Mouse (Mus musculus) forebrain, postnatal 0 days (tissue): ENCODE results near the gene Mtg1. TPM values are rescaled to one million over a fixed set of nuclear protein-coding genes. Genes with fewer than 3 reads are reported as not detected.

ENCODE experiments used
- ATAC-seq: fragments of 200-750 bp; cut with Nextera tagmentation; 2 replicates; pipeline ENCODE4 v1.8.0; 2017; ENCODE audit warnings: mild to moderate bottlenecking, moderate library complexity
- DNase-seq: peaks from one replicate; pipeline ENCODE4 v3.0.0-alpha.2; 2015
- H3K27ac ChIP-seq: fragments of 300-500 bp; sonication (generic); 2 replicates; pipeline ENCODE4 v1.5.1; 2014; ENCODE audit warnings: low read depth, mild to moderate bottlenecking, antibody characterized with exemption, low read length, moderate library complexity, mixed read lengths
- H3K27me3 ChIP-seq: fragments of 300-500 bp; sonication (generic); 2 replicates; pipeline ENCODE4 v1.6.1; 2014; ENCODE audit warnings: mild to moderate bottlenecking, low read length, mixed read lengths; ENCODE audit not compliant: insufficient read depth
- H3K36me3 ChIP-seq: fragments of 300-500 bp; sonication (generic); 2 replicates; pipeline ENCODE4 v1.6.1; 2014; ENCODE audit warnings: mild to moderate bottlenecking, moderate library complexity; ENCODE audit not compliant: insufficient read depth
- H3K4me1 ChIP-seq: fragments of 300-500 bp; sonication (generic); 2 replicates; pipeline ENCODE4 v1.6.1; 2014; ENCODE audit warnings: antibody characterized with exemption; ENCODE audit not compliant: insufficient read depth
- H3K4me2 ChIP-seq: fragments of 300-500 bp; sonication (generic); 2 replicates; pipeline ENCODE4 v1.6.1; 2014; ENCODE audit warnings: low read depth, mild to moderate bottlenecking, moderate library complexity
- H3K4me3 ChIP-seq: fragments of 300-500 bp; sonication (generic); 2 replicates; pipeline ENCODE4 v1.5.1; 2014; ENCODE audit warnings: low read depth, low read length, mixed read lengths
- H3K9ac ChIP-seq: fragments of 300-500 bp; sonication (generic); 2 replicates; pipeline ENCODE4 v1.6.1; 2014; ENCODE audit warnings: mild to moderate bottlenecking
- H3K9me3 ChIP-seq: fragments of 300-500 bp; sonication (generic); 2 replicates; pipeline ENCODE4 v1.6.1; 2016; ENCODE audit warnings: low read length
- CTCF ChIP-seq: sonication (generic); IDR thresholded peaks from 2 replicates; pipeline ENCODE4 v1.5.1; 2016; ENCODE audit warnings: antibody characterized with exemption, control low read depth, low read depth
- WGBS: fragments of 180-500 bp; shearing (Covaris S2); extraction: QIAGEN DNeasy Blood & Tissue Kit; methylation state at CpG from one replicate; pipeline ENCODE4 v1.1.7; 2014; 5-methylcytosine and 5-hydroxymethylcytosine counted together
- polyA plus RNA-seq: library from polyadenylated mRNA; unstranded; fragments of >200 nt; fragmentation: Nextera tagmentation; extraction: Ambion mirVana; gene quantifications from 2 replicates; pipeline ENCODE4 v1.2.1, GENCODE M21; 2015
- total RNA-seq: library from RNA; depleted of rRNA; stranded (reverse); fragments of >200 nt; gene quantifications from 2 replicates; pipeline ENCODE4 v1.2.3, GENCODE M21; 2014; rRNA removed

The Mtg1 gene
- total RNA-seq (14.2 and 15.0 TPM in 2 replicates), polyA plus RNA-seq (33.7 and 35.8 TPM in 2 replicates)

GRCm38 (mm10) chr7:140137135-140138020, at the start of gene Mtg1:
Mtg1 (plus strand) TSS chr7:140137564.
- no peaks in the 10 kb centered on the region for H3K27me3 ChIP-seq
- H3K9me3 ChIP-seq: no peaks in the 10 kb centered on the region
- no peaks in the 10 kb centered on the region for H3K36me3 ChIP-seq
- peak within 1 kb of the TSS; percentile 70 for H3K4me3 ChIP-seq
- peak within 1 kb of the TSS; percentile 81 for H3K9ac ChIP-seq
- 2% methylated on average over 39 of the region's 39 CpGs for WGBS
- ATAC-seq (peak; percentile 99), DNase-seq (peak; percentile 98)
- H3K4me1 ChIP-seq: peaks cover 4% of the 10 kb centered on the region; the same call in 1 of the 2 replicates
- H3K4me2 ChIP-seq: peak within 1 kb of the TSS; percentile 79
- peak within 1 kb of the TSS; percentile 89 for H3K27ac ChIP-seq
- TF ChIP-seq CTCF: no peak

DNA sequence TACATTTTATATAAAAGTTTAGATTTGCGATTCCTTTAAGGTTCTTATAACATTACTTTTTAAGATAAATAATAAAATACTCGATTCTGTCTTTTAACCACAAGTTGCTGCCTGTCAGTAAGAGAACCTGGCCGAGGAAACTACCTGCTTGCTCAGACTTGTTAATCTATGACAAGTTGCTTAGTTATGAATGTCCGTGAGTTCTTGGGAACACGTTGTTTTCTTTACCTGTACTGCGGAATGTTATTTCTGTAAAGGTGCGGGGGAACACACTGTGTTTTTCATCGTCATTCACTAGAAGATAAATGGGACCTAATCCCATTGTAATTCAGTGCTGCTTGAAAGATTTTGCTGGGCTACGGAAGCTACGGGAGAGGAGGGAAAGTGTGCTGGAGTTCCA, 46.8 kb upstream of the Mtg1 start:
- H3K4me1 ChIP-seq: no peaks in the 10 kb centered on the region
- H3K4me3 ChIP-seq: no peak overlapping the region
- no peak overlapping the region for H3K27ac ChIP-seq
- no peaks in the 10 kb centered on the region for H3K27me3 ChIP-seq
- DNase-seq (no peak), ATAC-seq (no peak)
- TF ChIP-seq CTCF: no peak
- WGBS: 66% methylated on average over 10 of the region's 10 CpGs
- no peaks in the 10 kb centered on the region for H3K9me3 ChIP-seq
- H3K4me2 ChIP-seq: no peak overlapping the region
- H3K36me3 ChIP-seq: no peaks in the 10 kb centered on the region
- no peak overlapping the region for H3K9ac ChIP-seq

DNA sequence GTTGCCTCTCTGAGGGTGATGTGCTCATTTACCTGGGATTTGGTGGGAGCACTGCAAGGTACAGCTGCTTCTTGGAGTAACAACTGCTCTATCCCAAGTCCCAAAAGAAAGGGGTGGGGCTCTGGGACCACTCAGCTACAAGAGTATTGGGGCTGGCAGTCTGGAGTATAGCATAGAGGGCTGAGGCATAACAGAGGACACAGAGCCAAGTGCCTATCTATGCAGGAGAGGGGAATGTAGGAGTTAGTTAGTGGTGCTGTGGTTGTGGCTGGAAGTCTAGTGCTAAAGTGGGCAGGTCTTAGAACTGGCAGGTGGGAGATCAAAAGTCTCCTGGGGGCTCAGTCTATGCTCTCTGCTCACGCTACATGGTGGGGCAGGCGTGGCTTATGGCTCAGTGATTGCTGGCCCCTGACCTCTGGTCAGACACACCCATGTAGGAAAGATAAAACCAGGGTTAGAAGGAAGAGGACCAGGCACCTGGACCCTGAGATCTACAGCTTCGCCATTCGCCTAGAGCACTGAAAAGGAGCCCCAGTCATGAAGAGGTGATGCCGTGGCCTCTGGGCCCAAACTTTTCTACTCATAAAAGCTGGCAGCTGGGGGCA, 44.3 kb upstream of the Mtg1 start, which contains the start of gene Prap1:
Gene Prap1 (plus strand): TSS at position 472 of the 605 bp plus-strand sequence.
- DNase-seq (no peak), ATAC-seq (no peak)
- no peak within 1 kb of the TSS for H3K4me2 ChIP-seq
- no peak within 1 kb of the TSS for H3K27ac ChIP-seq
- no peaks in the 10 kb centered on the region for H3K36me3 ChIP-seq
- no peak within 1 kb of the TSS for H3K9ac ChIP-seq
- no peaks in the 10 kb centered on the region for H3K4me1 ChIP-seq
- no peaks in the 10 kb centered on the region for H3K9me3 ChIP-seq
- 70% methylated on average over 5 of the region's 5 CpGs for WGBS
- no peaks in the 10 kb centered on the region for H3K27me3 ChIP-seq
- TF ChIP-seq CTCF: no peak
- H3K4me3 ChIP-seq: no peak within 1 kb of the TSS

DNA sequence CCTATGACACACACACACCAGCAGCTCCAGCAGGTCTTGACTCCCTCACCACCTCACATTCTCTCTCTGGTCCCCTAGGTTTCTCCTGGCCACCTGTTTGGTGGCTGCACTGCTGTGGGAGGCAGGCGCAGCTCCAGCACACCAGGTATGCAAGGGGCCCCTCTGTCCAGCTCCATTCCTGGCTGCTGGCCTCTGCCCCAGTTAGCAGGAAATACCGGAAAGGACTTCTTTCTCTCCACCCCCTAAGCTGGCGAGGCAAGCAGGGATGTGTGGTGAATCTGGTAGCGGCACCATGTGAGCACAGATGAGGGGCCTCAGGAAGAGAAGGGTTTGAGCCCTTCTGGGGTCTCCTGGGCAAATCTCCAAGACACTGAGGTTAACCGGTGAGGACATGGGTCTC, 42.4 kb upstream of the Mtg1 start:
- no peak for ATAC-seq
- Histone ChIP-seq H3K9ac (no peak overlapping the region), H3K4me2 (no peak overlapping the region), H3K27ac (no peak overlapping the region), H3K36me3 (no peaks in the 10 kb centered on the region), H3K27me3 (no peaks in the 10 kb centered on the region), H3K4me3 (no peak overlapping the region), H3K4me1 (no peaks in the 10 kb centered on the region), H3K9me3 (no peaks in the 10 kb centered on the region)
- TF ChIP-seq CTCF: no peak
- WGBS: 71% methylated on average over 5 of the region's 5 CpGs
- DNase-seq: no peak

- Histone ChIP-seq H3K4me1 (no peaks in the 10 kb centered on the region), H3K9ac (no peak overlapping the region), H3K9me3 (no peaks in the 10 kb centered on the region), H3K27me3 (no peaks in the 10 kb centered on the region), H3K27ac (no peak overlapping the region), H3K36me3 (no peaks in the 10 kb centered on the region), H3K4me2 (no peak overlapping the region), H3K4me3 (no peak overlapping the region)
- TF ChIP-seq CTCF: no peak
- ATAC-seq: no peak
- 20% methylated on average over 1 of the region's 1 CpGs for WGBS
- no peak for DNase-seq
Observed at GRCm38 (mm10) chr7:140095556-140095955, 41.8 kb upstream of the Mtg1 start.

DNA sequence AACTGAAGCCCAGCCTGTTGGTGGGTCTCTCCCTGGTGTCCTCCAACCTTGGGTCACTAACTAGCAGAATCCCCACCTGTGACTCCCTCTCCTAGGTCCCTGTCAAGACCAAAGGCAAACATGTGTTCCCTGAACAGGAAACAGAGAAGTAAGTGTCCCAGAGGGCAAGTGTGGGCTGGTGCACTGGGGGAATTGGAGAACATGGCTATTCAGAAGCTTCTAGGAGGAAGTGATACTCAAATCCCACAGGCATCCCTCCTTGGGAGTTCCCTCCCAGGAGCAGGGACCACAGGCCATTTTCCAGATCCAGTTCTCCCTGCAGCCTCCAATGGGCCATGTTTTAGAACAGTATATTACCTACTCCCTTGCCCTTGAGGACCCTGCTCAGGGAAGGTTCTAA, 41.3 kb upstream of the Mtg1 start:
- no peak for ATAC-seq
- Histone ChIP-seq H3K36me3 (no peaks in the 10 kb centered on the region), H3K9ac (no peak overlapping the region), H3K27ac (no peak overlapping the region), H3K4me1 (no peaks in the 10 kb centered on the region), H3K4me3 (no peak overlapping the region), H3K9me3 (no peaks in the 10 kb centered on the region), H3K27me3 (no peaks in the 10 kb centered on the region), H3K4me2 (no peak overlapping the region)
- TF ChIP-seq CTCF: no peak
- DNase-seq: no peak

DNA sequence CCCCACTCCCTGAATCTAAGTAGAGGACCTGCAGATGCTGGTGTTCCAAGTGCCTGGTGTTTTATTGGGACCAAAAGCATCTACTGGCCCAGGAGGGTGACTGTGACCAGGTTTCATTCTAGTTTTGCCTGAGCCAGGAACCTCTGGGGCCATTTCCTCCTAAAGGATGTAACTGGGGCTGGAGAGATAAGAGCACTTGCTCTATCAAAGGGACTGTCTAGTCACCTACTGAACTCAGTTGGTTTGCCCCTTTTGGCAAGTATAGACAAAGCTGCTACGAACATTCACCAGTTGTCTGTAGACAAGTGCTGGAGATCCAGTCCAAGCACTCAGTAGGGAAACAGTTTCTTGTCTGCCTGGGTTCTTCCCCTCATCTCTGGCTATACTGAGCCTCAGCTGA, 38.9 kb upstream of the Mtg1 start:
- Histone ChIP-seq H3K4me2 (no peak overlapping the region), H3K36me3 (no peaks in the 10 kb centered on the region), H3K27me3 (no peaks in the 10 kb centered on the region), H3K4me1 (no peaks in the 10 kb centered on the region), H3K4me3 (no peak overlapping the region), H3K27ac (no peak overlapping the region), H3K9me3 (no peaks in the 10 kb centered on the region), H3K9ac (no peak overlapping the region)
- no peak for TF ChIP-seq CTCF
- 97% methylated on average over 1 of the region's 1 CpGs for WGBS
- ATAC-seq (no peak), DNase-seq (no peak)
